Mouse (Mus musculus): ENCODE measurements around the gene Arap1.

DNA sequence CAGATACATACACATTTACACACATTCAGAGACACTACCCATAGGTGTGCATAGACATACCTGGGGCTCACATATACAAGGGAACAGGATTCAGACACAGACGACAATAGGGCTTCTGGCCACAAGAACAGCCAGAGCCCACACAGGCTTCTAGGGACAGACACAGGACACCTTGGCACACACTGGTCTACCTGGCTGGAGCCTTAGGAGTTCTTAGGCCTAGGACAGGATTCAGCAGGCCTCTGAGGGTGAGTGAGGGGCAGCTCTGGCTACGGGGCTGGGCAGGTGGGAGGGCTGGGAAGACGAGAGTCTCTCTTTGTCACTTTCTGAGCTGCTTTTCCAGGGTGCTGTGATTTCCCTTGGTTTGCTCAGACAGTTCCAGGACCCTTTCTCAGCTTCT lies 30.4 kb downstream of the Arap1 start:
- no peak for TF ChIP-seq CTCF (IDR thresholded peaks at IDR 0.05; ENCODE audit: extremely low read depth, insufficient read depth, low read length)
- TF ChIP-seq POLR2A (IDR thresholded peaks at IDR 0.05; ENCODE audit: extremely low read depth, insufficient read depth, low read length), result no peak
